Mouse (Mus musculus) kidney, embryonic 15.5 days (tissue): ENCODE data around the gene Cpeb3. TPM values are rescaled to one million over a fixed set of nuclear protein-coding genes. Genes with fewer than 3 reads are reported as not detected.

ENCODE experiments used
- ATAC-seq: fragments of 200-750 bp; cut with Nextera tagmentation; replicated peaks from 2 replicates; pipeline ENCODE4 v1.8.0; 2017; ENCODE audit warnings: moderate TSS enrichment; ENCODE audit not compliant: low FRiP score
- H3K27ac ChIP-seq: fragments of 300-500 bp; sonication (generic); 2 replicates; pipeline ENCODE4 v1.5.1; 2015; ENCODE audit warnings: mild to moderate bottlenecking, inconsistent platforms
- H3K27me3 ChIP-seq: fragments of 300-500 bp; sonication (generic); 2 replicates; pipeline ENCODE4 v1.6.1; 2015; ENCODE audit warnings: inconsistent platforms
- H3K36me3 ChIP-seq: fragments of 300-500 bp; sonication (generic); 2 replicates; pipeline ENCODE4 v1.6.1; 2015; ENCODE audit warnings: inconsistent platforms
- H3K4me1 ChIP-seq: fragments of 300-500 bp; sonication (generic); 2 replicates; pipeline ENCODE4 v1.6.1; 2015; ENCODE audit warnings: inconsistent platforms
- H3K4me2 ChIP-seq: fragments of 300-500 bp; sonication (generic); 2 replicates; pipeline ENCODE4 v1.6.1; 2015; ENCODE audit warnings: moderate library complexity, mild to moderate bottlenecking, inconsistent platforms
- H3K4me3 ChIP-seq: fragments of 300-500 bp; sonication (generic); replicated peaks from 2 replicates; pipeline ENCODE4 v1.5.1; 2015; ENCODE audit warnings: mild to moderate bottlenecking, inconsistent platforms
- H3K9ac ChIP-seq: fragments of 300-500 bp; sonication (generic); 2 replicates; pipeline ENCODE4 v1.6.1; 2015; ENCODE audit warnings: mild to moderate bottlenecking, inconsistent platforms
- H3K9me3 ChIP-seq: fragments of 300-500 bp; sonication (generic); replicated peaks from 2 replicates; pipeline ENCODE4 v1.6.1; 2016; ENCODE audit warnings: inconsistent platforms
- WGBS: fragments of 180-500 bp; shearing (Covaris S2); methylation state at CpG from one replicate; pipeline ENCODE4 v1.1.7; 2015; ENCODE audit warnings: mixed read lengths; 5-methylcytosine and 5-hydroxymethylcytosine counted together
- polyA plus RNA-seq: library from polyadenylated mRNA; unstranded; fragments of >200 nt; fragmentation: Nextera tagmentation; extraction: Ambion mirVana; gene quantifications from 2 replicates; pipeline ENCODE4 v1.2.1, GENCODE M21; 2015

Gene Cpeb3
- polyA plus RNA-seq, 1 experiment from 2014 or later, result 1.2 TPM

DNA sequence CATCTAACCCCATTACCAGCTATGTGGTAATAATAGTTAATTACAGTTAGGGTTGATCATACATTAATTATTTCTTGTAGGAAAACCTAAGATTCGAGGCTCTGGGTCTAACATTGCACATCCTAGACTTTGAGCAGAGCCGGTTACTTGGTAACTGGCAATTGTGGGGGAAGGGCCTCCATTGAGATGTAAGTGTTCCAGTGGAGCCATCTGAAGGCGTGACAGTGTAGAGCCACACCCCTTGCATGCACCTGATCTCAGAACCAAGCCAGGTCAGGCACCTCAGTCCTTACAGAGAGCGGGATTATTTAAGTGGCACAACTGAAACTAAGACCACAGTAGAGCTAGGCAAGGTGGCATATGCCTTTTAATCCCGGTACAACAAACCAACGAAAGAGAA, 194.9 kb downstream of the Cpeb3 start:
- Histone ChIP-seq H3K4me3 (no peak overlapping the region), H3K36me3 (peaks cover 57% of the 10 kb centered on the region), H3K4me1 (peaks cover 5% of the 10 kb centered on the region; the same call in 1 of the 2 replicates), H3K9ac (no peak overlapping the region), H3K9me3 (0 out of 2 replicates have a peak, but pooled peaks cover 2% of the 10 kb centered on the region), H3K4me2 (no peak overlapping the region), H3K27me3 (no peaks in the 10 kb centered on the region), H3K27ac (no peak overlapping the region)
- 0 out of 2 replicates have a peak, but pooled peaks have one; percentile 24 for ATAC-seq
- WGBS, result 95% methylated on average over 6 of the region's 6 CpGs

DNA sequence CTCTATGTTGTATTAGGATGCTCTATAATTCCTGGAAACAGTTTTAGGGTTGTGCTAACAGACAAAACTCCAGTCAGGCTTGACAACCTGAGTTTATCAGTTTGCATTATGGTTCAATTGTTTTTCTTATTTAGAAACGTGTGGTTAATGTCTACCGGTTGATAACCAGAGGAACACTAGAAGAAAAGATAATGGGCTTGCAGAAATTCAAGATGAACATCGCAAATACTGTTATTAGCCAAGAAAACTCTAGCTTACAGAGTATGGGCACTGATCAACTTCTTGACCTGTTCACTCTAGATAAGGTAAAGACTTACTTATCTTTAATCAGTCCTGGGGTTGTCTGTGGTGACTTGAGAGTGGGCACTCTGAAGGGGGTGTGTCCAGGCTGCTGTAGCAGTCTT, 198.5 kb downstream of the Cpeb3 start:
- 91% methylated on average over 3 of the region's 3 CpGs for WGBS
- Histone ChIP-seq H3K4me1 (no peaks in the 10 kb centered on the region), H3K4me3 (no peak overlapping the region), H3K9ac (no peak overlapping the region), H3K36me3 (peaks cover 90% of the 10 kb centered on the region), H3K27ac (no peak overlapping the region), H3K9me3 (no peaks in the 10 kb centered on the region), H3K4me2 (no peak overlapping the region), H3K27me3 (no peaks in the 10 kb centered on the region)
- ATAC-seq, result no peak

DNA sequence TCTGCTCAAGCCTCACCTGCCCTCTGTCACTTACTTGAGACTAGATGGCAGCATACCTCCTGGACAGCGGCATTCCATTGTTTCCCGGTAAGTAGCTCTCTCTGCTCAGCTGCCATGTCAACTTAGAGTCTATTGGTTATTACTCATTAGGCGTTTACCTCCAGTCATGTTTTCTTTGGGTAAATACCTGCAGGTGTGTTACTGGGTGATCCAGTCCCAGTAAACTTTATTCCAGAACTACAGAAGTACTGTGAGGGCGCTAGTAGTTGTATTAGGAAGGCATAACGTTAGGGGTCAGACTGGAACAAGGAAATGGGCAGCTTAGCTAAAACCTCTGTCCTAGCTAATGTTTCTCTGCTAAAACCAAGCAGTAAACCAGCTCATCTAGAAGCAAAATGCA, 203.8 kb downstream of the Cpeb3 start:
- peaks cover 89% of the 10 kb centered on the region for H3K36me3 ChIP-seq

More for the DNA sequence above, 203.8 kb downstream of the Cpeb3 start:
- Histone ChIP-seq H3K4me3 (no peak overlapping the region), H3K4me2 (no peak overlapping the region), H3K27me3 (no peaks in the 10 kb centered on the region), H3K27ac (no peak overlapping the region), H3K4me1 (no peaks in the 10 kb centered on the region), H3K9me3 (no peaks in the 10 kb centered on the region), H3K9ac (no peak overlapping the region)
- 92% methylated on average over 5 of the region's 5 CpGs for WGBS
- ATAC-seq, result no peak

Other genes with a start within 250 kb of the Cpeb3 start
- gene March5, start 1.1 kb downstream of the Cpeb3 start, polyA plus RNA-seq, result 88.4 and 95.6 TPM in 2 replicates
- 53.3 and 56.6 TPM in 2 replicates for gene Ide, start 129.3 kb upstream of the Cpeb3 start, polyA plus RNA-seq
- gene Kif11, start 167.8 kb upstream of the Cpeb3 start, polyA plus RNA-seq, result 60.8 and 60.9 TPM in 2 replicates
- 17.4 and 19.9 TPM in 2 replicates for gene Hhex, start 226.2 kb upstream of the Cpeb3 start, polyA plus RNA-seq